Mouse (Mus musculus): ENCODE results near the gene Car5b. TPM values are rescaled to one million over a fixed set of nuclear protein-coding genes. Genes with fewer than 3 reads are reported as not detected.

The Car5b gene
- polyA plus RNA-seq, 1 experiment from 2014 or later = 1.2 TPM

GRCm38 (mm10) chrX:163987718-163988374 is 40.0 kb downstream of the Car5b start:
- no peak overlapping the region for H3K4me3 ChIP-seq (ENCODE audit: low read length)
- ATAC-seq = 0 out of 2 replicates have a peak, but pooled peaks have one; percentile 42
- no peak overlapping the region for H3K9ac ChIP-seq (ENCODE audit: low read depth, low read length)
- H3K9me3 ChIP-seq (ENCODE audit: control insufficient read depth, low read length) = no peaks in the 10 kb centered on the region
- no peaks in the 10 kb centered on the region for H3K4me1 ChIP-seq (ENCODE audit: control insufficient read depth, insufficient read depth, low read depth, low read length)
- H3K27ac ChIP-seq (ENCODE audit: low read depth, low read length) = no peak overlapping the region
- no peak overlapping the region for H3K4me2 ChIP-seq (ENCODE audit: low read length)
- WGBS = 33% methylated on average over 3 of the region's 3 CpGs
- H3K36me3 ChIP-seq (ENCODE audit: control insufficient read depth, insufficient read depth, low read length) = no peaks in the 10 kb centered on the region
- H3K27me3 ChIP-seq (replicated peaks; ENCODE audit: control insufficient read depth, insufficient read depth, low read length) = no peaks in the 10 kb centered on the region

DNA sequence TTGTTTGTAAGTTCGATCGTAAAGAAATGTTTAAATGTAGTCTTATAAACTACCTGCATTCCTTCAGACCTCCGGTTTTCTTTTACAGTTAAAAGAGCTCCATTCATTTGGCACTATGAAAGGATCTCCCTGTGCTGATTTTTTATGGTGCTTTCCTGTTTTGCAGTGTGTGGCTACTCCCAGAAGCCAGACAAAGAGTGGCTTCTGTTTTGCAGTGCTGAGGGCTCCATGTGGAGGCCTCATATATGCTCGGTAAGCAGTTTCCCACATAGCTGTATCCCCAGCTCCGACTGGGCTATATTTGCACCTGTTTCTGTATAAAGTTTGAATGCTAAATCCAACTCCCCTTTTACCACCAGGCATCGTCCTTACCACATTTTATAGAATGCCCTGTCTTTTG is 45.7 kb downstream of the Car5b start:
- no peaks in the 10 kb centered on the region for H3K36me3 ChIP-seq (ENCODE audit: control insufficient read depth, insufficient read depth, low read length)
- no peak for ATAC-seq
- H3K9me3 ChIP-seq (ENCODE audit: control insufficient read depth, low read length) = no peaks in the 10 kb centered on the region
- H3K4me2 ChIP-seq (ENCODE audit: low read length) = no peak overlapping the region
- H3K4me3 ChIP-seq (ENCODE audit: low read length) = no peak overlapping the region
- no peaks in the 10 kb centered on the region for H3K27me3 ChIP-seq (replicated peaks; ENCODE audit: control insufficient read depth, insufficient read depth, low read length)
- 74% methylated on average over 6 of the region's 6 CpGs for WGBS
- no peak overlapping the region for H3K9ac ChIP-seq (ENCODE audit: low read depth, low read length)
- no peak overlapping the region for H3K27ac ChIP-seq (ENCODE audit: low read depth, low read length)
- no peaks in the 10 kb centered on the region for H3K4me1 ChIP-seq (ENCODE audit: control insufficient read depth, insufficient read depth, low read depth, low read length)

GRCm38 (mm10) chrX:163981500-163981899 is 46.3 kb downstream of the Car5b start:
- Histone ChIP-seq H3K27ac (ENCODE audit: low read depth, low read length) (no peak overlapping the region), H3K9ac (ENCODE audit: low read depth, low read length) (no peak overlapping the region), H3K4me1 (ENCODE audit: control insufficient read depth, insufficient read depth, low read depth, low read length) (no peaks in the 10 kb centered on the region), H3K9me3 (ENCODE audit: control insufficient read depth, low read length) (no peaks in the 10 kb centered on the region), H3K4me3 (ENCODE audit: low read length) (no peak overlapping the region), H3K27me3 (replicated peaks; ENCODE audit: control insufficient read depth, insufficient read depth, low read length) (no peaks in the 10 kb centered on the region), H3K4me2 (ENCODE audit: low read length) (no peak overlapping the region), H3K36me3 (ENCODE audit: control insufficient read depth, insufficient read depth, low read length) (no peaks in the 10 kb centered on the region)
- no peak for ATAC-seq
- 50% methylated on average over 4 of the region's 4 CpGs for WGBS

DNA sequence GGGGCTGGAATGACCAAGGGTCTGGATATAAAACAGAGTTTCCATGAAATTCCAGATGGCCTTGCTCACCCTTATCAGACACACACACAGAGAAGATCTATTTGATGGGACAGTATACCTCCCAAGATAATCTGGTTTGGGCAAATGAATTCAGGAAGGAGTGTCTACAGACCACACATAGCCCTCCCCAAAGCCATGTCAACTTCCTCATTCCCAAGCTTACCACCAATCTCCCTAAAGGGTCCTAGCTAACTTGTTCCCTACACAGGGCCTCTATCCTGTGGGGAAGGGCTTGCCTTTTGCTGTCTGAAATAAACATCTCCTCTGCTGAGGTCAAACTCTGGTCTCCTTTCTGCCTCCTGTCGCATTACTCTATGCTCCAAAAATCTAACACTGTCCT is 46.7 kb downstream of the Car5b start:
- H3K4me1 ChIP-seq (ENCODE audit: control insufficient read depth, insufficient read depth, low read depth, low read length) = no peaks in the 10 kb centered on the region
- no peaks in the 10 kb centered on the region for H3K9me3 ChIP-seq (ENCODE audit: control insufficient read depth, low read length)
- H3K36me3 ChIP-seq (ENCODE audit: control insufficient read depth, insufficient read depth, low read length) = no peaks in the 10 kb centered on the region
- no peak for ATAC-seq
- H3K4me2 ChIP-seq (ENCODE audit: low read length) = no peak overlapping the region
- WGBS = 95% methylated on average over 1 of the region's 1 CpGs
- H3K9ac ChIP-seq (ENCODE audit: low read depth, low read length) = no peak overlapping the region
- no peak overlapping the region for H3K4me3 ChIP-seq (ENCODE audit: low read length)
- H3K27me3 ChIP-seq (replicated peaks; ENCODE audit: control insufficient read depth, insufficient read depth, low read length) = no peaks in the 10 kb centered on the region
- H3K27ac ChIP-seq (ENCODE audit: low read depth, low read length) = no peak overlapping the region

DNA sequence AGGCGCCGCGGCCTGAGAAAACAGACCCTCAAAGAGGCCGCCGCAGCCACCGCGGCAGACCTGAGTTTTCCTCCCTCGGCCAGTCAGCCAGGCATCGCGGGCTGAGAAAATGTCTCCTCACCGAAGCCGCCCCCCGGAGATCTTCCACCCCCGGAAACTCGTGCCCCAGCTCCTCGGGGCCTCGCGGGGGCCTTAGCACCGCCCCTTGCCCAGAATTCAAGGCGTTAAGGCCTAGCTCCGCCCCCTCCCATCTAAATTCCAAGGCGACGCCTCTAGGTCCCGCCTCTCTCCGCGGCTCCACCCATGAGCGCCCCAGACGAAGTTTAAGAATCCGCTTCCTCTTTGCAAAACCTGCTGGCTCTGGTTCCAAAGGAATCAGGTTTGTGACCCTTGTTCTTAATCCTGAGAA is 69.3 kb downstream of the Car5b start, which contains the start of gene Zrsr2:
TSS of gene Zrsr2 (minus strand) at position 195 of the 409 bp plus-strand sequence.
- H3K9ac ChIP-seq (ENCODE audit: low read depth, low read length) = peak within 1 kb of the TSS; percentile 83
- H3K27ac ChIP-seq (ENCODE audit: low read depth, low read length) = peak within 1 kb of the TSS; percentile 92
- H3K27me3 ChIP-seq (replicated peaks; ENCODE audit: control insufficient read depth, insufficient read depth, low read length) = no peaks in the 10 kb centered on the region
- H3K36me3 ChIP-seq (ENCODE audit: control insufficient read depth, insufficient read depth, low read length) = no peaks in the 10 kb centered on the region; the same call in 1 of the 2 replicates
- H3K4me1 ChIP-seq (ENCODE audit: control insufficient read depth, insufficient read depth, low read depth, low read length) = no peaks in the 10 kb centered on the region
- peak within 1 kb of the TSS; percentile 67 for H3K4me3 ChIP-seq (ENCODE audit: low read length)
- 24% methylated on average over 24 of the region's 29 CpGs for WGBS
- no peaks in the 10 kb centered on the region for H3K9me3 ChIP-seq (ENCODE audit: control insufficient read depth, low read length)
- H3K4me2 ChIP-seq (ENCODE audit: low read length) = peak within 1 kb of the TSS; percentile 64
- peak; percentile 96 for ATAC-seq

GRCm38 (mm10) chrX:163957803-163958466 is 69.9 kb downstream of the Car5b start:
- Histone ChIP-seq H3K9me3 (ENCODE audit: control insufficient read depth, low read length) (no peaks in the 10 kb centered on the region), H3K36me3 (ENCODE audit: control insufficient read depth, insufficient read depth, low read length) (no peaks in the 10 kb centered on the region; the same call in 1 of the 2 replicates), H3K27me3 (replicated peaks; ENCODE audit: control insufficient read depth, insufficient read depth, low read length) (no peaks in the 10 kb centered on the region), H3K4me3 (ENCODE audit: low read length) (peak overlapping the region; percentile 67), H3K27ac (ENCODE audit: low read depth, low read length) (peak overlapping the region; percentile 92), H3K9ac (ENCODE audit: low read depth, low read length) (peak overlapping the region; percentile 83), H3K4me1 (ENCODE audit: control insufficient read depth, insufficient read depth, low read depth, low read length) (no peaks in the 10 kb centered on the region), H3K4me2 (ENCODE audit: low read length) (peak overlapping the region; percentile 64)
- peak; percentile 94 for ATAC-seq
- 27% methylated on average over 44 of the region's 67 CpGs for WGBS

- H3K27me3 ChIP-seq (replicated peaks; ENCODE audit: control insufficient read depth, insufficient read depth, low read length) = no peaks in the 10 kb centered on the region
- H3K4me1 ChIP-seq (ENCODE audit: control insufficient read depth, insufficient read depth, low read depth, low read length) = no peaks in the 10 kb centered on the region
- no peak overlapping the region for H3K27ac ChIP-seq (ENCODE audit: low read depth, low read length)
- 0 out of 2 replicates have a peak, but pooled peaks have one; percentile 1 for ATAC-seq
- 39% methylated on average over 12 of the region's 12 CpGs for WGBS
- peak overlapping the region; percentile 67 for H3K4me3 ChIP-seq (ENCODE audit: low read length)
- no peaks in the 10 kb centered on the region for H3K9me3 ChIP-seq (ENCODE audit: control insufficient read depth, low read length)
- H3K36me3 ChIP-seq (ENCODE audit: control insufficient read depth, insufficient read depth, low read length) = no peaks in the 10 kb centered on the region; the same call in 1 of the 2 replicates
- peak overlapping the region; percentile 64 for H3K4me2 ChIP-seq (ENCODE audit: low read length)
- H3K9ac ChIP-seq (ENCODE audit: low read depth, low read length) = peak overlapping the region; percentile 83
Measured at GRCm38 (mm10) chrX:163957381-163957780, 70.4 kb downstream of the Car5b start.

- Histone ChIP-seq H3K36me3 (ENCODE audit: control insufficient read depth, insufficient read depth, low read length) (peaks cover 5% of the 10 kb centered on the region; the same call in 1 of the 2 replicates), H3K4me3 (ENCODE audit: low read length) (no peak overlapping the region), H3K4me2 (ENCODE audit: low read length) (no peak overlapping the region), H3K27me3 (replicated peaks; ENCODE audit: control insufficient read depth, insufficient read depth, low read length) (no peaks in the 10 kb centered on the region), H3K9me3 (ENCODE audit: control insufficient read depth, low read length) (no peaks in the 10 kb centered on the region), H3K4me1 (ENCODE audit: control insufficient read depth, insufficient read depth, low read depth, low read length) (no peaks in the 10 kb centered on the region), H3K27ac (ENCODE audit: low read depth, low read length) (no peak overlapping the region), H3K9ac (ENCODE audit: low read depth, low read length) (no peak overlapping the region)
- 86% methylated on average over 1 of the region's 1 CpGs for WGBS
- no peak for ATAC-seq
Measured at GRCm38 (mm10) chrX:163951618-163952017, 76.2 kb downstream of the Car5b start.

DNA sequence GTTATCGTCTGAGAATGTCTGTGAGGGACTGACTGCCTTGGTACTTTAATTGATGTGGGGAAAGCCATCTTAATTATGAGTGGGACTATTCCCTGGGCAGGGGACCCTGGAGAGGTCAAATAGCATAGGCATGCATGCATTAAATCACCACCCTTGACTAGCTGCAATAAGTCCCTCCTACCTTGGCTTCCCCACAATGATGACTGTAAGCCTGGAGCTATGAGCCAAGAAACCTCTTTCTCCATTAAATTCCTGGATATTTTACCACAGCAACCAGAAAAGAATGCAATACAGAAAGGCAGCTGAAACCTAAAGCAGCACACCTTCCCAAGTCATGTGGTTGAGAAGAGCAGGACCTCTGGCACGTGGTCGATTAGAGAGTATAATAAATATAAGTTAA is 83.4 kb downstream of the Car5b start:
- Histone ChIP-seq H3K27me3 (replicated peaks; ENCODE audit: control insufficient read depth, insufficient read depth, low read length) (no peaks in the 10 kb centered on the region), H3K4me1 (ENCODE audit: control insufficient read depth, insufficient read depth, low read depth, low read length) (no peaks in the 10 kb centered on the region), H3K9ac (ENCODE audit: low read depth, low read length) (no peak overlapping the region), H3K9me3 (ENCODE audit: control insufficient read depth, low read length) (no peaks in the 10 kb centered on the region), H3K4me3 (ENCODE audit: low read length) (no peak overlapping the region), H3K27ac (ENCODE audit: low read depth, low read length) (no peak overlapping the region), H3K4me2 (ENCODE audit: low read length) (no peak overlapping the region), H3K36me3 (ENCODE audit: control insufficient read depth, insufficient read depth, low read length) (peaks cover 4% of the 10 kb centered on the region)
- ATAC-seq = no peak
- WGBS = 78% methylated on average over 3 of the region's 3 CpGs

All from hindbrain, embryonic 16.5 days (tissue).